Mouse (Mus musculus): Measurements from ENCODE around the gene Kcne4. TPM values are rescaled to one million over a fixed set of nuclear protein-coding genes. Genes with fewer than 3 reads are reported as not detected.
A peak's percentile ranks its signal among the peaks of the same experiment; 100 is the strongest.

Kcne4 gene
- polyA plus RNA-seq, 1 experiment from 2014 or later, result 13.8 TPM

DNA sequence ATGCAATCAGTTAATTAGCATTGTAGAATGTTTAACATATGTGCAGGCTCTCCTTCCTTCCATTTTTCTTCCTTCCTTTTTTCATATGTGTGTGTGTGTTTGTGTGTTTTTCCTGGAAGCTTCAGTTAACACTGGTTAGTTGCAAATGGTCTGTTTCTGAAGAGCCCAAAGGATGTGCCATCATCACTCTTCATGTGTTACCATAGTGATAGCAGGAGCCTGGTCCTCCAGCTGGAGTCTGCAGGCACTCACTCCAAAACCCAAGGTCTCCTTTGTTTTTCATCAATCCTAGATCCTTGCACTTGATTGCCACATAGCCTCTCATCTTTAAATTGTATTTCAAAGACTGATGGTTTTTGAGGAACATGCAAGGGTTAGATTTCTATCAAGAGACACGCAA lies 29.1 kb downstream of the Kcne4 start:
- Histone ChIP-seq H3K4me2 (replicated peaks; ENCODE audit: low read depth) (no peak overlapping the region), H3K4me3 (ENCODE audit: low read depth, low read length) (no peak overlapping the region), H3K27me3 (ENCODE audit: control insufficient read depth, insufficient read depth, low read length) (no peaks in the 10 kb centered on the region), H3K4me1 (replicated peaks; ENCODE audit: control insufficient read depth, insufficient read depth) (no peaks in the 10 kb centered on the region), H3K9me3 (ENCODE audit: control insufficient read depth, low read length) (no peaks in the 10 kb centered on the region), H3K9ac (ENCODE audit: low read length) (no peak overlapping the region), H3K27ac (replicated peaks) (no peak overlapping the region), H3K36me3 (ENCODE audit: control insufficient read depth, insufficient read depth, low read length) (no peaks in the 10 kb centered on the region)
- no peak for ATAC-seq (ENCODE audit: low FRiP score, low TSS enrichment)
- 86% methylated on average over 1 of the region's 1 CpGs for WGBS
- no peak for DNase-seq (ENCODE audit: low spot score)
- TF ChIP-seq CTCF (IDR thresholded peaks at IDR 0.05; ENCODE audit: low read depth) (no peak), EP300 (optimal IDR thresholded peaks at IDR 0.05) (no peak)

DNA sequence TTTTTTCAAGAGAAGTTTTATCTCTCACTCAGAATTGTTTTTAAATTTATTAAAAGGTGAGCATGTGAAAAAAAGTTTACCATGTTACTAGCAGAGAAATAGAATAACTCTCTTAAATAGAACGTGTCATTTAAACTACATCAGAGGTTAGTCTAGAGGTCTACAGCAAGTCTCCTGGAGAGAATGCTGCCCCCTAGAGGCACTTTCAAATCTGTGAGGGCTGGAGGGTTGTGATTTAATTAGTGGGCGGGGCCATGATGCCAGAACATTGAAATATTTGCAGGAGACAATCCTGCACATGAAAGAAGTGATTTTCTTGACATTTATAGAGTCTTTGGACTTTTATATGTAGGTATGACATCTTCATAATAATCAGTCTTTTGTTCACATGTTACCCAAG lies 29.9 kb downstream of the Kcne4 start:
- no peak overlapping the region for H3K27ac ChIP-seq (replicated peaks)
- DNase-seq (ENCODE audit: low spot score) (no peak), ATAC-seq (ENCODE audit: low FRiP score, low TSS enrichment) (no peak)
- peak; percentile 60 for TF ChIP-seq CTCF (IDR thresholded peaks at IDR 0.05; ENCODE audit: low read depth)
- no peak for TF ChIP-seq EP300 (optimal IDR thresholded peaks at IDR 0.05)
- no peak overlapping the region for H3K9ac ChIP-seq (ENCODE audit: low read length)
- H3K4me1 ChIP-seq (replicated peaks; ENCODE audit: control insufficient read depth, insufficient read depth), result no peaks in the 10 kb centered on the region
- H3K27me3 ChIP-seq (ENCODE audit: control insufficient read depth, insufficient read depth, low read length), result no peaks in the 10 kb centered on the region
- WGBS, result 31% methylated on average over 2 of the region's 2 CpGs
- no peak overlapping the region for H3K4me2 ChIP-seq (replicated peaks; ENCODE audit: low read depth)
- no peak overlapping the region for H3K4me3 ChIP-seq (ENCODE audit: low read depth, low read length)
- no peaks in the 10 kb centered on the region for H3K9me3 ChIP-seq (ENCODE audit: control insufficient read depth, low read length)
- no peaks in the 10 kb centered on the region for H3K36me3 ChIP-seq (ENCODE audit: control insufficient read depth, insufficient read depth, low read length)

DNA sequence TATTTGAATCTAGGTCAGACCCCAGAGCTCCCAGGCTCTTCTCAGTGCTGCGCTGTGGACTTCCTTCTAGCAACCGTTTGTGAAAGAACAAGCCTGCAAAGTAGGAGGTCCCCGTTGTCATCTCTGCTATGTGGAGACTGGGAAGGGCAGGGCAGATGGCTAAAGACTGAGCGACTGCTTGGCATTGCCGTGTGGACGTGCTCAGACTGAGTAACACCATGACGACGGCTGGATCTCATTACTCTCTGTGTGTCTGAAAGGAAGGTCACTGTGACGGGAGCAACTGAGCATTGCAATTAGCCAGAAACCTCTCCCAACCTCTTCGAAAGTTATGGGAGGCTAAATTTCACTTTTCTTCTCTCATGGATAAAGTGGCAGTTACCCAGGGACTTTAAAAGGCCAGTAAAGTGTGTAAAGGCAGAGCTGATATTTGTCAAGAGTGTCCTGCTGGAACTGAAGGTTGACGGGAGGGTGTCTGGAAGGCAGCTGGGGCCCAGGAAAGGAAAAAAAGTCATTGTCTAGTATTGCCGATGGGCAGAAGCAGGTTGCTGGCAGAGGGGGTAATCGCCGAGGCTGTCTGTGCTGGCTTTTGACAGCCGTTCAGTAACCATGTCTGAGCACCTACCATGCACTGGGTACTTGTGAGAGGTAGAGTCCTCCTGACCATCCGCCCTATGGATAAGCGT lies 36.0 kb downstream of the Kcne4 start:
- ATAC-seq (ENCODE audit: low FRiP score, low TSS enrichment) (no peak; the same call in 1 of the 2 replicates), DNase-seq (ENCODE audit: low spot score) (no peak)
- H3K36me3 ChIP-seq (ENCODE audit: control insufficient read depth, insufficient read depth, low read length), result no peaks in the 10 kb centered on the region
- no peak overlapping the region for H3K4me3 ChIP-seq (ENCODE audit: low read depth, low read length)
- H3K9me3 ChIP-seq (ENCODE audit: control insufficient read depth, low read length), result no peaks in the 10 kb centered on the region
- H3K9ac ChIP-seq (ENCODE audit: low read length), result no peak overlapping the region
- WGBS, result 48% methylated on average over 17 of the region's 17 CpGs
- TF ChIP-seq CTCF (IDR thresholded peaks at IDR 0.05; ENCODE audit: low read depth), result no peak
- no peak overlapping the region for H3K27ac ChIP-seq (replicated peaks)
- H3K4me1 ChIP-seq (replicated peaks; ENCODE audit: control insufficient read depth, insufficient read depth), result no peaks in the 10 kb centered on the region
- H3K27me3 ChIP-seq (ENCODE audit: control insufficient read depth, insufficient read depth, low read length), result no peaks in the 10 kb centered on the region
- H3K4me2 ChIP-seq (replicated peaks; ENCODE audit: low read depth), result no peak overlapping the region

DNA sequence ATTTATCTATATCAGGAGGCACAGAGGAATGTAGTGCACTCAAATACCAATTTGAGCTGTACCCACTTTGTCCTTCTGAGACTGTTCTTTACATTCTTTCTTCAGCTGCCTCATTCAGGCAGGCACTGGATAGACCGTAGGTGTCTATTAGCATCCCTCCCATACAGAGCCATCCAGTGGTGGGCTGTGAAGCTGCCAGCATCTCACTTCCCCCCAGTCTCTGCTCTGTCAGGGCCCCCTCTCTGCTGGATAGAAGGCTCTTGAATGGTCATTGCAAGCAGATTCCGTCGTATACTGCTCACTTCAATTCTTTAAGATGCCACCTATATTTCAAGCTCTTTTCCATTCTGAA lies 36.5 kb downstream of the Kcne4 start:
- H3K4me1 ChIP-seq (replicated peaks; ENCODE audit: control insufficient read depth, insufficient read depth), result no peaks in the 10 kb centered on the region
- no peak for ATAC-seq (ENCODE audit: low FRiP score, low TSS enrichment)
- no peaks in the 10 kb centered on the region for H3K27me3 ChIP-seq (ENCODE audit: control insufficient read depth, insufficient read depth, low read length)
- H3K4me3 ChIP-seq (ENCODE audit: low read depth, low read length), result no peak overlapping the region
- H3K27ac ChIP-seq (replicated peaks), result no peak overlapping the region
- DNase-seq (ENCODE audit: low spot score), result no peak
- no peaks in the 10 kb centered on the region for H3K9me3 ChIP-seq (ENCODE audit: control insufficient read depth, low read length)
- no peak for TF ChIP-seq CTCF (IDR thresholded peaks at IDR 0.05; ENCODE audit: low read depth)
- no peak for TF ChIP-seq EP300 (optimal IDR thresholded peaks at IDR 0.05)
- H3K9ac ChIP-seq (ENCODE audit: low read length), result no peak overlapping the region
- H3K36me3 ChIP-seq (ENCODE audit: control insufficient read depth, insufficient read depth, low read length), result no peaks in the 10 kb centered on the region
- 84% methylated on average over 3 of the region's 3 CpGs for WGBS
- no peak overlapping the region for H3K4me2 ChIP-seq (replicated peaks; ENCODE audit: low read depth)

DNA sequence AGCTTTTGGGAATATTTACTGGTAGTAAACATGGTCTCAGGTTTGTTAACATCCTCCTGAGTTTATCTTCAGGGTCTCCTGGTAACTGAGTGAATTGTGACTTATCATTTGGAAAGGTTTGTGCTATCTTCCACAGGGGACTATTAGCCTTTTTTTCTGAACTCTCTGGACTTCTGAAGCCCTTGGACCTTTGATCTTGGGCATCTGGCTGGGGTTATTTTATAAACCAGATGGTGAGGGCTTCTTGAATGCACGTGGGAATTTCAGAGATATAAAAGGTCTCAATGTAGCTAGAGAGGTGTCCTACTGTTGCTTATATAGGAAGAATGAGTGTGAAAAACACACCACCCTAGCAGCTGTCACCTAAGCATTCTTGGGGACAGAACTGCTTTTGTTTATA lies 37.7 kb downstream of the Kcne4 start:
- Histone ChIP-seq H3K36me3 (ENCODE audit: control insufficient read depth, insufficient read depth, low read length) (no peaks in the 10 kb centered on the region), H3K4me1 (replicated peaks; ENCODE audit: control insufficient read depth, insufficient read depth) (no peaks in the 10 kb centered on the region), H3K4me3 (ENCODE audit: low read depth, low read length) (no peak overlapping the region), H3K9ac (ENCODE audit: low read length) (no peak overlapping the region), H3K27ac (replicated peaks) (no peak overlapping the region), H3K27me3 (ENCODE audit: control insufficient read depth, insufficient read depth, low read length) (no peaks in the 10 kb centered on the region), H3K9me3 (ENCODE audit: control insufficient read depth, low read length) (no peaks in the 10 kb centered on the region), H3K4me2 (replicated peaks; ENCODE audit: low read depth) (no peak overlapping the region)
- WGBS, result 39% methylated on average over 1 of the region's 1 CpGs
- ATAC-seq (ENCODE audit: low FRiP score, low TSS enrichment) (no peak), DNase-seq (ENCODE audit: low spot score) (no peak)
- no peak for TF ChIP-seq EP300 (optimal IDR thresholded peaks at IDR 0.05)
- TF ChIP-seq CTCF (IDR thresholded peaks at IDR 0.05; ENCODE audit: low read depth), result no peak

- Histone ChIP-seq H3K4me1 (replicated peaks; ENCODE audit: control insufficient read depth, insufficient read depth) (0 out of 2 replicates have a peak, but pooled peaks cover 2% of the 10 kb centered on the region), H3K9me3 (ENCODE audit: control insufficient read depth, low read length) (no peaks in the 10 kb centered on the region), H3K36me3 (ENCODE audit: control insufficient read depth, insufficient read depth, low read length) (no peaks in the 10 kb centered on the region), H3K9ac (ENCODE audit: low read length) (no peak overlapping the region), H3K4me3 (ENCODE audit: low read depth, low read length) (no peak overlapping the region), H3K27me3 (ENCODE audit: control insufficient read depth, insufficient read depth, low read length) (no peaks in the 10 kb centered on the region), H3K27ac (replicated peaks) (no peak overlapping the region), H3K4me2 (replicated peaks; ENCODE audit: low read depth) (no peak overlapping the region)
- ATAC-seq (ENCODE audit: low FRiP score, low TSS enrichment) (no peak), DNase-seq (ENCODE audit: low spot score) (no peak)
- TF ChIP-seq CTCF (IDR thresholded peaks at IDR 0.05; ENCODE audit: low read depth), result no peak
- no peak for TF ChIP-seq EP300 (optimal IDR thresholded peaks at IDR 0.05)
- 58% methylated on average over 4 of the region's 4 CpGs for WGBS
These were observed 43.0 kb downstream of the Kcne4 start for GRCm38 (mm10) chr1:78859573-78859972.
